Mouse (Mus musculus) hindbrain, embryonic 11.5 days (tissue): ENCODE results near the gene Ugt1a9. TPM values are rescaled to one million over a fixed set of nuclear protein-coding genes. Genes with fewer than 3 reads are reported as not detected.

ENCODE experiments used
- polyA plus RNA-seq: library from polyadenylated mRNA; unstranded; fragments of >200 nt; fragmentation: Nextera tagmentation; extraction: Ambion mirVana; gene quantifications from 2 replicates; pipeline ENCODE4 v1.2.1, GENCODE M21; 2014

Gene Ugt1a9
- polyA plus RNA-seq, 1 experiment from 2014 or later, result not detected

Other genes with a start within 250 kb of the Ugt1a9 start
- 28.3 and 30.8 TPM in 2 replicates for gene Dgkd, start 217.5 kb upstream of the Ugt1a9 start, polyA plus RNA-seq
- gene Usp40, start 62.2 kb upstream of the Ugt1a9 start, polyA plus RNA-seq, result 25.8 and 31.2 TPM in 2 replicates
- not detected in 2 replicates for gene Ugt1a10, start 15.4 kb upstream of the Ugt1a9 start, polyA plus RNA-seq
- gene Ugt1a8, start 17.0 kb downstream of the Ugt1a9 start, polyA plus RNA-seq, result not detected in 2 replicates
- gene Ugt1a7c, start 24.3 kb downstream of the Ugt1a9 start, polyA plus RNA-seq, result 1.0 and 1.1 TPM in 2 replicates
- 0.17 TPM in 1 of 2 replicates, not detected in the other for gene Ugt1a6b, start 32.5 kb downstream of the Ugt1a9 start, polyA plus RNA-seq
- gene Ugt1a6a, start 64.0 kb downstream of the Ugt1a9 start, polyA plus RNA-seq, result 0.49 and 0.67 TPM in 2 replicates
- not detected in 2 replicates for gene Ugt1a5, start 95.2 kb downstream of the Ugt1a9 start, polyA plus RNA-seq
- gene Ugt1a2, start 129.8 kb downstream of the Ugt1a9 start, polyA plus RNA-seq, result not detected in 2 replicates
- 14.0 and 14.7 TPM in 2 replicates for gene Dnajb3, start 135.0 kb downstream of the Ugt1a9 start, polyA plus RNA-seq
- not detected in 2 replicates for gene Ugt1a1, start 141.2 kb downstream of the Ugt1a9 start, polyA plus RNA-seq
- 1.3 and 1.7 TPM in 2 replicates for gene Mroh2a, start 156.2 kb downstream of the Ugt1a9 start, polyA plus RNA-seq
- 126 and 136 TPM in 2 replicates for gene Hjurp, start 206.8 kb downstream of the Ugt1a9 start, polyA plus RNA-seq
- gene Trpm8, start 206.9 kb downstream of the Ugt1a9 start, polyA plus RNA-seq, result not detected in 2 replicates